Mouse (Mus musculus): Measurements from ENCODE around the gene Mefv. TPM values are rescaled to one million over a fixed set of nuclear protein-coding genes. Genes with fewer than 3 reads are reported as not detected.
"Not testable (repeated sequence)": the region's sequence is repeated elsewhere in the genome, so short reads cannot be mapped to it uniquely, and the experiment has no call there.

The Mefv gene
- total RNA-seq (2015) (27.5 and 28.6 TPM in 2 replicates), total RNA-seq (2017) (79.8 and 84.7 TPM in 2 replicates)

DNA sequence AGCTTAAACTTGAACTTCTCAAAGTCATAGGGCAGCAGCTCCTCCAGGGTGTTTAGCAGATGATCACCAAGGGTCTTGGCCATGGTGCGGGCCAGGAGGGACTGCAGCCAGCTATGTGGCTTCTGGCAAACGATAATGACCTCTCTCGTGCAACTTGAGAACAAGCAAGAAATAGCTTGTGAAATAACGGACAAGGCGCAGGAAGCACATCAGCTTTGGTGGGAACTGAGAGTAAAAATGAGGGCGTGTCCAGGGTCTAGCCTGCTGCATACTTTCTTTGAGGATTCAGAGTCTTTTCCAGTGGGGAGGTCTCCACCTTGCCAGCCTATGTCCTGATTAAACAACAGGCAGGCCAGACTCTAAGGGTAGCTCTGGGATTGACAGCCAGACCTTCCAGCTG is at the start of gene Mefv:
TSS of gene Mefv (minus strand) at position 118 of the 400 bp plus-strand sequence.
- ATAC-seq (ENCODE audit: poor library complexity, severe bottlenecking): peak; percentile 71

DNA sequence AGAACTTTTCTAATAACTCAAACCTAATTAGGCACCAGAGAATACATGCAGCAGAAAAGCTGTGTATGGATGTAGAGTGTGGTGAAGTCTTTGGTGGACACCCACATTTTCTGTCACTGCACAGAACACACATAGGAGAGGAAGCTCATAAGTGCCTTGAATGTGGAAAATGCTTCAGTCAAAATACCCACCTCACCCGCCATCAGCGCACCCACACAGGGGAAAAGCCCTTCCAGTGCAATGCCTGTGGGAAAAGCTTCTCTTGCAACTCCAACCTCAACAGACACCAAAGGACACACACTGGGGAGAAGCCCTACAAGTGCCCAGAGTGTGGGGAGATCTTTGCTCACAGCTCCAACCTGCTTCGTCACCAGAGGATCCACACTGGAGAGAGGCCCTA is 31.1 kb upstream of the Mefv start:
- no peak for ATAC-seq (ENCODE audit: poor library complexity, severe bottlenecking)

DNA sequence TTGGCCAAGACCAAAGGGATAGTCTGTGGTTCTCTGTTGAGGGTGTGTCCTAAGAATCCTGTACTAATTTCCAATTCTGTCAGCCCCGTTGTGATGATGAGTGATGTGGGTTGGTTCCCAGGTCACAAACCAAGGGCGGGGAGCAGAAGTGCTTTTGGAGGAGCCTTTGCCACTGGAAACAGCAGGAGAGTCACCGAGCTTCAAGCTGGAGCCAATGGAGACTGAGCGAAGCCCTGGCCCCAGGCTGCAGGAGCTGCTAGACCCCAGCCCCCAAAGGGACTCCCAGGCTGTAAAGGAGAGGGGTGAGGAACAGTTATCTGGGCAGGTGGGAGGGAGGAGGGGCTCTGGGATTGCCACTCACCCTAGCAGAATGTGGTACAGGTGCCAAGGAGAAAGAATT is 27.8 kb upstream of the Mefv start:
- ATAC-seq (ENCODE audit: poor library complexity, severe bottlenecking): no peak

DNA sequence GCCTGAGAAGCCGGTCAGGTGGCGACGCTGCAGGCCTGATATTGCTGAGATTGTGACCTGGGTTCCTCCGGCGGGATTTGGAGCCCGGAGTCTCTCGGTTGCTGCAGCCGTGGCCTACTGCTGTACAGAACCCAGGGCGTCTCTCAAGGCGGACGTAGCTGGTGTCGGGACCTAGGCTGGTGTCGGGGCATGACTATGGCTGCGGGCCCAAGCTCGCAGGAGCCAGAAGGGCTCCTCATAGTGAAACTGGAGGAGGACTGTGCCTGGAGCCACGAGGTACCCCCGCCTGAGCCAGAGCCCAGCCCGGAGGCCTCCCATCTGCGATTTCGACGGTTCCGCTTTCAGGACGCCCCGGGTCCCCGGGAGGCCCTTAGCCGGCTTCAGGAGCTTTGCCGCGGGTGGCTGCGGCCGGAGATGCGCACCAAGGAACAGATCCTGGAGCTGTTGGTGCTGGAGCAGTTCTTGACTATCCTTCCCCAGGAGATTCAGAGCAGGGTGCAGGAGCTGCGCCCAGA is 26.3 kb upstream of the Mefv start:
- peak; percentile 58 for ATAC-seq (ENCODE audit: poor library complexity, severe bottlenecking)

DNA sequence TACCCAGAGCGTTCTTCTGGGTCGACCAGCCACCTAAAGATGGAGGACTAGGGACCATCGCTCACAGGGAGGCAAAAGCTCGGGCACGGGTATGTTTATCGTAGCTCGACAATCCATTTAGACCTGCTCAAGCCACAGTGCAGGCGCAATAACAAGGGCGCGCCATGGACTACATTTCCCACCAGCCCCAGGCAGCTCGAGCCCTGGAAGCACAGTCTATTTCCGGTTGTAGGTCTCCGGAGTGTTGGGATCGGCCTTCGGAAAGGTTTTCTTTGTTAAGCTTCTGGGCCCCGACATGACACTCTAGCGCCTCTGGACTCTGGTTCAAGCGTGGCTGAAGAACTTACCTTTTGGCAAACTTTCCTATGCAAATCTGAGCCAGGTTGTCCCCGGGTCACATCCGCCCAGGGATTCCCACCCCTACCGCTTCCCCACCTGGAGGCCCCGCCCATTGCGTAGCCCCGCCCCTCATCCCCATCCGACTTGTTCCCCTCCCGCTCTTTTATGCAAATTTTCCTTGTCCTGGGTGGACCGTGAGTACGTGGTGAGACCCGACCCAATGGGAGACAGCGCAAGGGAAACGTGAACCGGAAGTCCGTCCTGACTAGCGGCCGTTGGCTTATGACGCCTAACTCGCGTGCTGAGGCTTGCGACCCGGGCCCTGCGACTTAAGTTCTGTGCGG is 25.7 kb upstream of the Mefv start, which contains the start of gene Zfp263:
TSS of gene Zfp263 (plus strand) at position 591 of the 683 bp plus-strand sequence.
- peak; percentile 88 for ATAC-seq (ENCODE audit: poor library complexity, severe bottlenecking)

DNA sequence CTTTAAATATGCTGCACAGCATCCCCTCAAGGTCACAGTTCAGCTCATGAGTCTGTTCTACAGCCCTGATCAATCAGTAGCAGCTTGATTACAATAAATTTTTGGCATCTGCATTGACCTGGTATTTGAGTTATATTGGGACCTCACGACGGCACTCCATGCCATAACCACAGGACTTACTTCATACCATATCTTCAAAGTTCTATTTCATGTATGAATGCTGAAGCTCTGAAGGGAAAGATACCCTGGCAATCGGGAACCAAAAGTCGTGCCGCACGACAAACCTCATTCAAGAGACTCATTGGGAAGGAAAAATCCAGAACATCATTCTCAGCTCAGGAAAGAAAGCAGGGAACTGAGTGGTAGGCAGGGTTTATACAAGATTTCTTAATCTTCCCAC is 24.6 kb upstream of the Mefv start:
- ATAC-seq (ENCODE audit: poor library complexity, severe bottlenecking): no peak

DNA sequence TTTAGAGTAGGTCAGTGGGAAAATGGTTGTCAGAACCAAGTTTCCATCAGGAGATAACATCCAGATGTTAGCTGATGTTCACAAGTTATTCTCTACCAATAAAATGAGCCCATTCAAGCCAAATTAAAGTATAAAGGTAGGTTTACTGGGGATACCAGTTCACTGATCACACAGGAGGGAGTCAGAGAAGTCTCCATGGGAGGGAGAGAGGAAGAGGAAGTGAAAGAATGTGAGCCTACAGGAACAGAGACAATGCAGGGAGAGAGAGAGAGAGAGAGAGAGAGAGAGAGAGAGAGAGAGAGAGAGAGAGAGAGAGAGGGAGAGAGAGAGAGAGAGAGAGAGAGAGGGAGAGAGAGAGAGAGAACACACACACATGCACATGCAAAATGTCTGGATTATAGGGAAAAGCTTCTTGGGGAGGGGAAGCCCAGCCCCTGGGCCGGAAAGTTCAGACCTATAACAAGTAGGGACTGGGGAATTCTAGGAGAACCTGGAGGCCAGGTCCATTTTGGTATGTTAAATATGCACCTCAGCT is 15.4 kb upstream of the Mefv start:
- ATAC-seq (ENCODE audit: poor library complexity, severe bottlenecking): peak; percentile 80

DNA sequence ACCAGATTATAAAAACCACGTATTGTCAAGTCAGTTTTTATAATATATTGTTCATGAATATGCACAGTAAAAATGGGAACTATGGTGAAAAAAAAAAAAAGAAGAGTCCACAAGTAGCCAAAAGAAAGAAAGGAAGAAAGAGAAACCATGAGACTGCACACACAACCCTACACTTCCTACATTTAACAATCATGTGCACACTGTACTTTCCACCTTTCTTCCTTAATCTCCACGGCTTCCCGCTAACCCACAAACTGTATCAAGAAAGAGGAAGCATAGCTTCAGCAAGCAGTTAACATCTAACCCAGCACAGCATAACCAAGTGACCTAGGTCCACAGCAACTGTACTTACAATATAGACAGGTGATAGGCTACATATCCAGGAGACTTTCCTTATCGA is 14.7 kb upstream of the Mefv start:
- ATAC-seq (ENCODE audit: poor library complexity, severe bottlenecking): peak; percentile 99

DNA sequence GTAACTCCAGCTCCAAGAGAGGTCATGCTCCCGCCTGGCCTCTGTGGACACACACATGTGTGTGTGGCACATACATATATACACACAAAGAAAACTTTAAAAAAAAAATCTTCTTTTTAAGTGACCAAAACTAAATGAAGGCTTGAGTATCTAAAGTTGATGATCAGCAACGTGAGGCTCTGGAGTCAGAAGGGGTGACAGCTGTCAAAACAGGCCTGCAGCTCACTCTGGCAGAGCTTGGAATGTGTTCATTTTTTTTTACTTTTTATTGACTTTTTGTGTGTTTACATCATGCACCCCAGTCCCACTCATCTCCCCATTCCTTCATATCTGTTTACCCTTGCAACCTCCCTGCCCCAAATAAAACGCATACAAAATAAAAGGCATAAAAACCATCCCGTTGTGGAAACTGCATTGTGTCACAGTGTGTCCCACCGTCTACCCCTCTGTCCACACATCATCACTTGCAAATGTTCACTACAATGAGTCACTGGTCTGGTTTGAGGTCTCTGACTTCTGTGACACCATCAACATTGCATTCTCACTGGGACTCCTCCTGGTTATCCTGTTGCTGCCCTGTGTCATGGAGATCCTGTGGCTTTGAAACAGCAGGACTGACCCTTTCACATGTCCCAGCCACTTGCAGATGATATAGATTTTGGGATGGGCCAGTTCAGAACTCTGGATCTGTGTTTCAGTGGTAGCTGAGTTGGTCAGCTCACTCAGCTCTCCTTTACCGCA is 10.3 kb upstream of the Mefv start:
- ATAC-seq (ENCODE audit: poor library complexity, severe bottlenecking): no peak

DNA sequence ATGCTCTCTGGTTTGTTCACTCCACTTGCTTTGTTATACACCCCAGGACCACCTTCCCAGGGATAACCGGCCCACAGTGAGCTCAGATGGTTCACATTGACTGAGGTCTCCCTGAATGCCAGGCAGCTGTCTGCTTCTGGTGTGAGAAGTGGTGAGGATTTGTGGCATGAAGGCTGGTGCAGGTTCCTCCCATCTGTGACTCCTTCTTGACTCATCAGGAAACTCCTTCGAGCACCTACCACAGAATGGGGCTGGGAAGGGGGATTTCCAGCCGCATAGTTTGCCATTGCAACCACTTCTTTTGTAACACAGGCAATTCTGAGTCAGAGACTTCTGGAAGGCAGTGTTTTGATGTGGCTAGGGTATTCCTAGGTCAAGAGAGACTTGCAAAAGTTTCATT is 5.3 kb upstream of the Mefv start:
- ATAC-seq (ENCODE audit: poor library complexity, severe bottlenecking): peak; percentile 87

DNA sequence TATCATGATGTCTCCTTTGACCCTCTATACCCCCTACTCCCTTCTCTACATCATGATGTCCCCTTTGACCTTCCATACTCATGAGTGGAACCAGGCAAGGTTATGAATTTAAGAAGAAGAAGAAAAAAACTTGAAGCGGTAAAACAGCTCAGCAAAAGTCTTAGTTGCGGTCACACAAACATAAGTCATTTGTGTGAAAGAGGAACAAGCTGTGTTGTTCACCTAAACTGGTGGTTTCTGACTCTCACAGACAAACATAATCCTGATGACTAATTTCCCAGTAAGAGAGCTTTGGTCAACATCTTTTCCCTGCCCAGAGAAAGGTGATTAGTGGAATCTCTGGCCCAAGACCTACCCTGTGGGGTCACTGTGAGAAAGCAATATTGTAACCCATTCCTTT is 3.2 kb downstream of the Mefv start:
- peak; percentile 72 for ATAC-seq (ENCODE audit: poor library complexity, severe bottlenecking)

DNA sequence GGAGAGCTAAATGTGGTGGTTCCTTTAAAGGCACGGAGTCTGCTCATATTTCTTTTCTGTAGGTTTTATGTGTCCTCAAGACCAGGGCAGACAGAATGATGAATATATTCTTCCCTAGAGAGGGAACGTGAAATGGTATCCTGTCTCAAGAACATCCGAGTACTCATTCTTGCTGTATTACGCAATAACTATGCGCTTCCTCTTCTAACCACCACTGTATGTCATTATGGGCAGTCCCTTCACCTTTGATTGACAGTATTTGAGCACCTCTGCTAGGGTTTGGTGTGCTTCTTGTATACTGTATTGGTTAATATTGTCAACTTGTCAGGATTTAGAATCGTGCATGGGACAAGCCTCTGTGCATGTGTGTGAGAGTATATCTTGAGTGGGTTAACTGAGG is 11.2 kb downstream of the Mefv start:
- ATAC-seq (ENCODE audit: poor library complexity, severe bottlenecking): peak; percentile 97

DNA sequence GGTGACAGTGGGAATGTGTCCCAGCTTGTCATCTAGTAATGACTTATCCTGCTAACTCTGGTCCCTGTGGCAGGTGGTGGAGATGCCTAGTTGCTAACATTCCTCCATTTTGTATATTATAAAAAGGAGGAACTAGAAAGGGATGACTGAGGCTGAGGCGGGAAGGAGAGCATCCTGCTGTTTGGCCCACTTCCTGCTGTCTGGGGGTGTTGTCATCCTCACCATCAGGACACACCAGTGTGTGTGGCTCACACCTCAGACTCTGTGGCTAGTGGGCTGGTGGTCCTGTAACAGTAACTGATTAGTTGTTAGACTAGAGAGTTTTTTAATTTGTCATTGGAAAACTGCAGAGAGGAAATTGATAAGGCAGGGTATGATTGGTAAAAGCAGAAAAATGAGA is 17.0 kb downstream of the Mefv start:
- peak; percentile 42; the same call in 1 of the 2 replicates for ATAC-seq (ENCODE audit: poor library complexity, severe bottlenecking)

DNA sequence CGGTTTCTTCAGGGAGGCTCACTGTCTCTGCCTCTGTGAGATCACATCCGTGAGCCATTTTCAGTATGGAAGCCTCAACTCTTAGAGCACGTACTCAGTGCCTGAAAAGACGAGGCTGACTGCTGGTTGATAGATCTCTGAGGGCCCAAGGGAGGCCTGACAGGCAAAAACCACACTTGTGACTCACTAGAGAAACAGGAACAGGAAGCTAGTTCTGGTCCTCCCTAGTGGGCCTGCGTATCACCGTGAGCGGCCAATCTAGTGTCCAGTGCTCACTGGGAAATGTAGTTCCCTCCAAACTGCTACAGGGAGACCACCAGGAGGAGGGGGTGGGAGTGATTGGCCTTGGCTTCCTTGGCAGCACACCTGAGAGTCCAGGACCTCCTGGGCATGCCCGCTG is 18.6 kb downstream of the Mefv start:
- ATAC-seq (ENCODE audit: poor library complexity, severe bottlenecking): peak; percentile 100

DNA sequence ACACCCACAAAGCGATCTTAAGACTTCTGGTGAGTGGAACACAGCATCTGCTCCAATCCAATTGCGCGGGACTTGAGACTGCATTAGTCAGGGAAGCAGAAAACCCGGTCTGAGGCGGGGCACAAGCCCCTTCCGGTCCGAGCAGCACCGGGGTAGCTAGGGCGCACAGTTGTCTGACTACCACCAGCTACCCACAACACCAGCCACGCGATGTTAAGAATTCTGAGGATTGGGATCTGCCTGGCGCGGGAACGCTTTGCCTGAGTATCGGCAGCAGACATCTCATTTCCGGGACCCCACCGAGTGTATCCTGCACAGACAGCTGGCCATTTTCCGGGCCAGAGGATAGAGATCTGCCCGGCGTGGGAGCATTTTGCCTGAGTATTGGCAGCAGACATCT is 28.3 kb downstream of the Mefv start:
- not testable (repeated sequence) for ATAC-seq (ENCODE audit: poor library complexity, severe bottlenecking)

Other genes starting within 250 kb of the Mefv start
- not detected in 2 replicates for gene Olfr161, start 127.1 kb downstream of the Mefv start, total RNA-seq (2015)
- gene Olfr161, start 127.1 kb downstream of the Mefv start, total RNA-seq (2017): not detected in 2 replicates
- 29.0 and 29.7 TPM in 2 replicates for gene Zfp263, start 26.0 kb upstream of the Mefv start, total RNA-seq (2015)
- 35.1 and 40.4 TPM in 2 replicates for gene Zfp263, start 26.0 kb upstream of the Mefv start, total RNA-seq (2017)
- not detected in 2 replicates for gene Olfr15, start 112.8 kb upstream of the Mefv start, total RNA-seq (2015)
- not detected in 2 replicates for gene Olfr15, start 112.8 kb upstream of the Mefv start, total RNA-seq (2017)
- gene Zfp174, start 129.2 kb upstream of the Mefv start, total RNA-seq (2015): 0.21 and 0.74 TPM in 2 replicates
- 0.20 and 0.22 TPM in 2 replicates for gene Zfp174, start 129.2 kb upstream of the Mefv start, total RNA-seq (2017)
- 157 and 163 TPM in 2 replicates for gene Naa60, start 154.3 kb upstream of the Mefv start, total RNA-seq (2015)
- gene Naa60, start 154.3 kb upstream of the Mefv start, total RNA-seq (2017): 61.0 and 64.2 TPM in 2 replicates
- gene Zfp597, start 166.5 kb upstream of the Mefv start, total RNA-seq (2015): 9.9 and 11.0 TPM in 2 replicates
- 20.8 and 22.5 TPM in 2 replicates for gene Zfp597, start 166.5 kb upstream of the Mefv start, total RNA-seq (2017)
- not detected in 2 replicates for gene Gm20695, start 166.6 kb upstream of the Mefv start, total RNA-seq (2015)
- 0.98 and 1.3 TPM in 2 replicates for gene Gm20695, start 166.6 kb upstream of the Mefv start, total RNA-seq (2017)
- gene 1700037C18Rik, start 190.6 kb upstream of the Mefv start, total RNA-seq (2015): 1.2 and 5.9 TPM in 2 replicates
- gene 1700037C18Rik, start 190.6 kb upstream of the Mefv start, total RNA-seq (2017): 0.85 and 3.2 TPM in 2 replicates
- 12.4 and 17.8 TPM in 2 replicates for gene Cluap1, start 190.7 kb upstream of the Mefv start, total RNA-seq (2015)
- gene Cluap1, start 190.7 kb upstream of the Mefv start, total RNA-seq (2017): 15.9 and 18.2 TPM in 2 replicates

All from megakaryocyte, adult 5-6 weeks (primary cell).